Mouse (Mus musculus) heart, embryonic 14.5 days (tissue): ENCODE data around the gene Maf. TPM values are rescaled to one million over a fixed set of nuclear protein-coding genes. Genes with fewer than 3 reads are reported as not detected.

Experiments
- ATAC-seq: fragments of 200-750 bp; cut with Nextera tagmentation; 2 replicates; pipeline ENCODE4 v1.8.0; 2017; ENCODE audit warnings: low read depth, moderate TSS enrichment; ENCODE audit not compliant: insufficient number of reproducible peaks, insufficient read depth, low FRiP score
- H3K27ac ChIP-seq, 2 experiments: fragments of 200-500 bp in 1 of 2; fragments of 300-500 bp in 1 of 2; sonication (generic) in 1 of 2; replicated peaks in 1 of 2; 2 replicates each; pipeline ENCODE4 v1.5.1; 2012 to 2014; ENCODE audit warnings: low read depth in 2 of 2, low read length in 2 of 2, control low read depth in 1 of 2, mild to moderate bottlenecking in 1 of 2, mixed read lengths in 1 of 2; ENCODE audit not compliant: control insufficient read depth in 1 of 2, insufficient read depth in 1 of 2
- H3K27me3 ChIP-seq: fragments of 300-500 bp; sonication (generic); 2 replicates; pipeline ENCODE4 v1.6.1; 2014; ENCODE audit warnings: mild to moderate bottlenecking, low read length, control low read depth; ENCODE audit not compliant: control insufficient read depth, insufficient read depth
- H3K36me3 ChIP-seq: fragments of 300-500 bp; sonication (generic); 2 replicates; pipeline ENCODE4 v1.6.1; 2014; ENCODE audit warnings: mild to moderate bottlenecking, control low read depth, low read length, mixed read lengths; ENCODE audit not compliant: control insufficient read depth, insufficient read depth
- H3K4me1 ChIP-seq, 2 experiments: fragments of 200-500 bp in 1 of 2; fragments of 300-500 bp in 1 of 2; sonication (generic) in 1 of 2; 2 replicates each; pipeline ENCODE4 v1.6.1; 2012 to 2014; ENCODE audit warnings: low read length in 2 of 2, control low read depth in 1 of 2, mixed read lengths in 1 of 2; ENCODE audit not compliant: control insufficient read depth in 2 of 2, insufficient read depth in 2 of 2
- H3K4me2 ChIP-seq: fragments of 300-500 bp; sonication (generic); 2 replicates; pipeline ENCODE4 v1.6.1; 2014; ENCODE audit warnings: mild to moderate bottlenecking, low read length
- H3K4me3 ChIP-seq, 2 experiments: fragments of 200-500 bp in 1 of 2; fragments of 300-500 bp in 1 of 2; sonication (generic) in 1 of 2; 2 replicates each; pipeline ENCODE4 v1.5.1; 2012 to 2014; ENCODE audit warnings: low read length in 2 of 2, mild to moderate bottlenecking in 2 of 2, control low read depth in 1 of 2, low read depth in 1 of 2, moderate library complexity in 1 of 2; ENCODE audit not compliant: control insufficient read depth in 1 of 2, insufficient read depth in 1 of 2
- H3K9ac ChIP-seq: fragments of 300-500 bp; sonication (generic); 2 replicates; pipeline ENCODE4 v1.6.1; 2014; ENCODE audit warnings: mild to moderate bottlenecking, low read length
- H3K9me3 ChIP-seq: fragments of 300-500 bp; sonication (generic); 2 replicates; pipeline ENCODE4 v1.6.1; 2016; ENCODE audit warnings: low read length, control low read depth; ENCODE audit not compliant: control insufficient read depth
- WGBS: fragments of 180-500 bp; shearing (Covaris S2); extraction: QIAGEN DNeasy Blood & Tissue Kit; methylation state at CpG from one replicate; pipeline ENCODE4 v1.1.7; 2014; 5-methylcytosine and 5-hydroxymethylcytosine counted together
- polyA plus RNA-seq: library from polyadenylated mRNA; unstranded; fragments of >200 nt; fragmentation: Nextera tagmentation; extraction: Ambion mirVana; gene quantifications from 2 replicates; pipeline ENCODE4 v1.2.1, GENCODE M21; 2014

Maf gene
- polyA plus RNA-seq, 1 experiment from 2014 or later, result 3.9 TPM

GRCm38 (mm10) chr8:115743441-115743840 is 35.8 kb upstream of the Maf start:
- 76% methylated on average over 2 of the region's 2 CpGs for WGBS
- no peak overlapping the region for H3K9ac ChIP-seq

DNA sequence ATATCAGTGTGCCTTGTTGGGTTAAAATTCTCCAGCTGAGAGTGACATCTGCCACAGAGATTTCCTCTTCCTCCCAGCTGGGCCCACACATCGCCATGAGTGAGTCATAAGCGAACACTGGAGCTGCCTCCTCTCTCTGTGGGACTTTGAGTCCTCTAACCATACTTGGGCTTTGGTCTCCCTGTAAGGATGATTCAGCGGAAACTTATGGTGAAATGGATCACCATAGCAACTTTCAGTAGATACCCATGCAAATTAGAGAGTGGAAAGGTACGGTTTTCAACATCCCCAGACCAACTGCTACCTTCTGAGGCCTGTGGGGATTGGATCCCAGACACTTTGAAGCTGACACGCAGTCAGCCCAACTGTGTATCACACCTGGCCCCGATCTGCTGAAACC is 35.1 kb upstream of the Maf start:
- 75% methylated on average over 6 of the region's 6 CpGs for WGBS
- Histone ChIP-seq H3K4me2 (no peak overlapping the region), H3K4me3 (no peak overlapping the region), H3K27me3 (no peaks in the 10 kb centered on the region), H3K4me1 (no peaks in the 10 kb centered on the region), H3K9ac (no peak overlapping the region), H3K27ac (no peak overlapping the region), H3K36me3 (no peaks in the 10 kb centered on the region), H3K9me3 (no peaks in the 10 kb centered on the region)
- no peak for ATAC-seq

More at GRCm38 (mm10) chr8:115743441-115743840, 35.8 kb upstream of the Maf start:
- H3K36me3 ChIP-seq, result no peaks in the 10 kb centered on the region
- H3K27me3 ChIP-seq, result no peaks in the 10 kb centered on the region
- no peaks in the 10 kb centered on the region for H3K4me1 ChIP-seq
- no peak overlapping the region for H3K27ac ChIP-seq
- H3K4me3 ChIP-seq, result no peak overlapping the region
- ATAC-seq, result no peak
- no peak overlapping the region for H3K4me2 ChIP-seq
- H3K9me3 ChIP-seq, result no peaks in the 10 kb centered on the region

GRCm38 (mm10) chr8:115741964-115742363 is 34.4 kb upstream of the Maf start:
- H3K4me1 ChIP-seq, result no peaks in the 10 kb centered on the region
- ATAC-seq, result no peak
- H3K9ac ChIP-seq, result no peak overlapping the region
- WGBS, result 82% methylated on average over 6 of the region's 6 CpGs
- H3K4me3 ChIP-seq, result no peak overlapping the region
- H3K27me3 ChIP-seq, result no peaks in the 10 kb centered on the region
- no peaks in the 10 kb centered on the region for H3K9me3 ChIP-seq
- no peak overlapping the region for H3K27ac ChIP-seq
- H3K36me3 ChIP-seq, result no peaks in the 10 kb centered on the region
- no peak overlapping the region for H3K4me2 ChIP-seq

DNA sequence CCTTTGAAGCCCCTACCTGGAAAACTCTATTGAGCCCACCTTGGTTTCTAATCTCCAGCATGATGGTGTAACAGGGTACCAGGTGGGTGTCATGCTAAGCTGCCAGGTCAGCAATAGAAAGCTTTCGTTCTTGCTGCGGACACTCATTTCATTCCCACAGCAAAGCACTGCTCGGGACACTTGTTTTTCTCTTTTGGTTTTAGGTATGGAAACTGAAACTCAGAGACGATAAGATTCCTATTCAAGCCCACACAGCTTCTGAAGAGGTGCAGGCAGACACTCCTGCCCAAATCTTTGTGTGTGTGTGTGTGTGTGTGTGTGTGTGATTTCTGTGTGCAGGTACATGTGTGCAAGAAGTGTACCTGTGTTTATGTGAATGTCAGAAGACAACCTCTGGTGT is 32.2 kb upstream of the Maf start:
- H3K4me2 ChIP-seq, result no peak overlapping the region
- WGBS, result 87% methylated on average over 4 of the region's 4 CpGs
- no peaks in the 10 kb centered on the region for H3K9me3 ChIP-seq
- H3K9ac ChIP-seq, result no peak overlapping the region
- H3K27ac ChIP-seq, result no peak overlapping the region
- no peaks in the 10 kb centered on the region for H3K27me3 ChIP-seq
- no peak overlapping the region for H3K4me3 ChIP-seq
- H3K36me3 ChIP-seq, result no peaks in the 10 kb centered on the region
- no peaks in the 10 kb centered on the region for H3K4me1 ChIP-seq
- no peak for ATAC-seq

DNA sequence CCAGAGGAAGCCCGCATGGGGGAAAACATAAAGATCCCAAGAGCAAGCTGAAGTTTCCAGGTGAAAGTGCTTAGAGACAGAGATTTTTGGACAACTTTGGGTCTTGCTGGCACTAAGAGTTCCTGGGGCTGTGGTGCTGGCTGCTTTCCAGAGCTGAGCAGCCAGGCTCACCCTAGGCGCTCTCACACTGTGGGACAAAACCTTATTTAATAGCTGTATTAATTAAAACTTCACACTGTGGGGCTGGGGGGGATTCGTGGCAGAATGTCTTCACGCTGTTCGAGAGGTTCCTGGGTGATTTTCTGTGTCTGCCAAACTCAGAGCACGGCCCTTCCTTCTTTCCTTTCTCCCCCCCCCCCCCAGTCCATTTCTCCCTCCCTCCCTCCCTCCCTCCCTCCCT is 24.8 kb upstream of the Maf start:
- WGBS, result 75% methylated on average over 6 of the region's 6 CpGs
- no peaks in the 10 kb centered on the region for H3K36me3 ChIP-seq
- no peak for ATAC-seq

DNA sequence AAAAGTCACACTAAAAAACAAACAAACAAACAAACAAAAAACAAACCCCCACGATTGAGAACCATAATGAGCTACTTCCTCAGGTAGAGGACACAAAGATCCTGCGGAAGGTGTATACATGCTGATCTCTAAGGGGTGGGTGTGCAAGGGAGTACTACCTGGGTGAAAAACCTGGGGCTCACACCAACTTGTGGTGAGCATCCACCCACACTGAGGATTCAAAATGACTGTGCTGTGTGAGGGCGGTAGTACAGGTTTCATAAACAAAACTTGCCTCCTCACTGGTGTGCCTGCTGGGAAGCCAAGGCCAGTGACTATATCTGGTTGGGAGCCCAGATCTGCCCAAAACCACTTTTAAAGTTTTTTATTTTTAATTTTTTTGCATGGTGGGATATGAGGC is 19.2 kb upstream of the Maf start:
- 82% methylated on average over 3 of the region's 3 CpGs for WGBS
- Histone ChIP-seq H3K4me2 (no peak overlapping the region), H3K9me3 (no peaks in the 10 kb centered on the region), H3K27me3 (no peaks in the 10 kb centered on the region), H3K36me3 (no peaks in the 10 kb centered on the region), H3K4me3 (no peak overlapping the region), H3K27ac (no peak overlapping the region), H3K9ac (no peak overlapping the region), H3K4me1 (no peaks in the 10 kb centered on the region)
- no peak for ATAC-seq

More for the DNA sequence above, 24.8 kb upstream of the Maf start:
- H3K27me3 ChIP-seq, result no peaks in the 10 kb centered on the region
- no peaks in the 10 kb centered on the region; a peak in 1 of 4 replicates for H3K4me1 ChIP-seq
- no peaks in the 10 kb centered on the region for H3K9me3 ChIP-seq
- H3K4me2 ChIP-seq, result no peak overlapping the region
- H3K27ac ChIP-seq, result no peak overlapping the region
- H3K4me3 ChIP-seq, result no peak overlapping the region
- H3K9ac ChIP-seq, result no peak overlapping the region

DNA sequence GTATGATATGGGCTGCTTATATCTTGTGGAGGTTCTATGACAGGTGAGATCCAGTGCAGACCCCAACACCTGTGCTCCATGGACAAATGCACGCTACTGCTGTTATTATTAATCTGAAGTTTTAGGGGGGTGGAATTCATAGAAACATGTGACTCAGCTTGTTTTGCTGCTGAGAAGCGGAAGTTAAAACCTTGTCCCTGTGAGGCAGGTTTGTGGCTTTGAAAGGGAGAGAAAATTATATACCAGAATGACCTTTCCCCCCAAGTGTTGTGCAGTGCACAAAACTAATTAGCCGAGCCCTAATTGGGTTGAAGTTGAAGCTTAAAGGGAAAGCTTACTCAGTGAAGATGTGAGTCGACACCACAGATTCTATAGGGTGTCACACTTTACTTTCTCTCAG is 18.6 kb upstream of the Maf start:
- Histone ChIP-seq H3K36me3 (no peaks in the 10 kb centered on the region), H3K9me3 (no peaks in the 10 kb centered on the region), H3K4me3 (no peak overlapping the region), H3K4me1 (no peaks in the 10 kb centered on the region), H3K4me2 (no peak overlapping the region), H3K27me3 (no peaks in the 10 kb centered on the region), H3K9ac (no peak overlapping the region), H3K27ac (no peak overlapping the region)
- 71% methylated on average over 4 of the region's 4 CpGs for WGBS
- ATAC-seq, result no peak

DNA sequence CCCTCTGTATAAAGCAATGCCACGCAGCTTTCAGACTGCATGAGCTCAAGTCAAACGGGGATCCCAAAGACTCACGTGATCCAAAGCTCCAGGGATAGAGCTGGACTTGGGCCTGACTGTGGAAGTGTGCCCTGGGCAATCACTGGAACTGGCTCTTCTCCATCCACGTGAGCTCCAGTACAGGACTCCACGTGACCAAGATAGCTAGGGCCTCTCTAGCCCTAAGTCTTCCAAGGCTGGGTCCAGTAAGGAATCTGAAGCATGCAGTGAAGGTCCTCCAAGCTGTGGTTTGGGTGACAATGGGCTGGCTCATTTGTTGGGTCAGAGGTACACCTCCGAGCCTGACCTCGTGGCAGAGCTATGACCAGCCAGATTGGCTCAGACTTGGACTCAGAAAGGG is 11.5 kb upstream of the Maf start:
- Histone ChIP-seq H3K27me3 (no peaks in the 10 kb centered on the region), H3K27ac (no peak overlapping the region), H3K9ac (no peak overlapping the region), H3K4me1 (no peaks in the 10 kb centered on the region), H3K36me3 (no peaks in the 10 kb centered on the region), H3K4me2 (no peak overlapping the region), H3K4me3 (no peak overlapping the region), H3K9me3 (no peaks in the 10 kb centered on the region)
- ATAC-seq, result no peak
- 57% methylated on average over 7 of the region's 7 CpGs for WGBS
